Mouse (Mus musculus) midbrain, postnatal 0 days (tissue): Measurements from ENCODE around the gene Gpr63. TPM values are rescaled to one million over a fixed set of nuclear protein-coding genes. Genes with fewer than 3 reads are reported as not detected.

ENCODE experiments used
- ATAC-seq: fragments of 200-750 bp; cut with Nextera tagmentation; 2 replicates; pipeline ENCODE4 v1.8.0; 2017; ENCODE audit warnings: moderate number of reproducible peaks, mild to moderate bottlenecking, moderate TSS enrichment, moderate library complexity; ENCODE audit not compliant: low FRiP score
- DNase-seq: peaks from one replicate; pipeline ENCODE4 v3.0.0-alpha.2; 2015; ENCODE audit warnings: low spot score
- H3K27ac ChIP-seq: fragments of 300-500 bp; sonication (generic); 2 replicates; pipeline ENCODE4 v1.5.1; 2014; ENCODE audit warnings: low read depth, mild to moderate bottlenecking, low read length, mixed read lengths
- H3K27me3 ChIP-seq: fragments of 300-500 bp; sonication (generic); 2 replicates; pipeline ENCODE4 v1.6.1; 2014; ENCODE audit warnings: low read length, control low read depth, mixed read lengths; ENCODE audit not compliant: insufficient read depth
- H3K36me3 ChIP-seq: fragments of 300-500 bp; sonication (generic); 2 replicates; pipeline ENCODE4 v1.6.1; 2014; ENCODE audit warnings: low read length, control low read depth, mixed read lengths; ENCODE audit not compliant: insufficient read depth
- H3K4me1 ChIP-seq: fragments of 300-500 bp; sonication (generic); 2 replicates; pipeline ENCODE4 v1.6.1; 2014; ENCODE audit warnings: mild to moderate bottlenecking, control low read depth, antibody characterized with exemption, low read length, mixed read lengths; ENCODE audit not compliant: insufficient read depth
- H3K4me2 ChIP-seq: fragments of 300-500 bp; sonication (generic); 2 replicates; pipeline ENCODE4 v1.6.1; 2014; ENCODE audit warnings: low read depth, mild to moderate bottlenecking, low read length, mixed read lengths; ENCODE audit not compliant: poor library complexity, severe bottlenecking
- H3K4me3 ChIP-seq: fragments of 300-500 bp; sonication (generic); 2 replicates; pipeline ENCODE4 v1.5.1; 2014; ENCODE audit warnings: low read depth, mild to moderate bottlenecking, low read length, moderate library complexity
- H3K9ac ChIP-seq: fragments of 300-500 bp; sonication (generic); replicated peaks from 2 replicates; pipeline ENCODE4 v1.6.1; 2014; ENCODE audit warnings: mild to moderate bottlenecking, low read length, moderate library complexity, mixed read lengths; ENCODE audit not compliant: poor library complexity, severe bottlenecking
- H3K9me3 ChIP-seq: fragments of 300-500 bp; sonication (generic); 2 replicates; pipeline ENCODE4 v1.6.1; 2016; ENCODE audit warnings: low read length, control low read depth
- CTCF ChIP-seq: IDR thresholded peaks from 2 replicates; pipeline ENCODE4 v1.5.1; 2016; ENCODE audit warnings: antibody characterized with exemption, mild to moderate bottlenecking
- WGBS: fragments of 180-500 bp; shearing (Covaris S2); extraction: QIAGEN DNeasy Blood & Tissue Kit; methylation state at CpG from one replicate; pipeline ENCODE4 v1.1.7; 2014; 5-methylcytosine and 5-hydroxymethylcytosine counted together
- polyA plus RNA-seq: library from polyadenylated mRNA; unstranded; fragments of >200 nt; fragmentation: Nextera tagmentation; extraction: Ambion mirVana; gene quantifications from 2 replicates; pipeline ENCODE4 v1.2.1, GENCODE M21; 2015
- total RNA-seq: library from RNA; depleted of rRNA; stranded (reverse); fragments of >200 nt; gene quantifications from 2 replicates; pipeline ENCODE4 v1.2.3, GENCODE M21; 2014

Gene Gpr63
- total and polyA plus RNA-seq, 2 experiments from 2014 or later, result 1.8 to 10.4 TPM

DNA sequence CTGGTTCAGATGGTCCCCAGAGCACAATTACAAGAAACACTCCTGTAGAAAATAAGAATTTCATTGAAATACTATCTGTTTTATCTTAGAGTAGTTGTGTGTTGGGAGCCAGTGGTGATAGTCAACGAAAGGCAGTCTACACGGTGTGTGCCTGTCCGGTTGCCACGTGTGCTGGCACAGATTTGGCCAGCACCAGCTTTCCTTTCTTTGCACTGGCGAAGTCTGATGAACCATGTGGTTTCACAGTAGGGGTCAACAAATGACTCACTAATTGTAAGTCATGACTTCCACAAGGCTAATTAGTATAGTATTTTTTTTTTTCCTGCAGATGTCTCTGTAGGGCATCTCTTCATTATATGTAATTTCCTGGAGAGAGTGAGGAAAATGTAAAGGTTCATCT lies 45.6 kb downstream of the Gpr63 start:
- Histone ChIP-seq H3K9ac (no peak overlapping the region), H3K27ac (no peak overlapping the region), H3K9me3 (0 out of 2 replicates have a peak, but pooled peaks cover 6% of the 10 kb centered on the region), H3K4me1 (no peaks in the 10 kb centered on the region), H3K27me3 (no peaks in the 10 kb centered on the region), H3K4me2 (no peak overlapping the region), H3K4me3 (no peak overlapping the region), H3K36me3 (peaks cover 12% of the 10 kb centered on the region; the same call in 1 of the 2 replicates)
- 73% methylated on average over 5 of the region's 5 CpGs for WGBS
- peak; percentile 35 for DNase-seq
- no peak for TF ChIP-seq CTCF
- no peak for ATAC-seq

DNA sequence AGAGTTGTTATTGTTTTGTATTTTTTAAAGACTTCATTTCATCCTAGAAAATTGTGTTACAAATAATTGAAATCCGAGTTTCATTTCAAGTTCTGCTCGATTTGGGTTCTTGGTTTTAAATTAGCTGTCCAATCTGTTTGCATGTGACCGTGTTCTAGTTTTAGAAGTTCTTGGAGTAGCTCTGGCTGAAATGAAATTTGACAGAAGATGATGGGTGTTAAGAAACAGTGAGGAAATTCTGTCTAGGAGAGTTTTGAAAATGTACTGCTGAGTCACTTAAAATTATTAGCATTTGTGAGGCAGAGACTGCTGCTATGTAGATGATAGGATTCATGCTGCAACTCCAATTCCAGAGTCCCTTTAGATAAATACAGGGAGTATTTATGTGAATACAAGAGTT lies 46.5 kb downstream of the Gpr63 start:
- H3K4me2 ChIP-seq, result no peak overlapping the region
- WGBS, result 90% methylated on average over 3 of the region's 3 CpGs
- peaks cover 6% of the 10 kb centered on the region; the same call in 1 of the 2 replicates for H3K36me3 ChIP-seq
- H3K27ac ChIP-seq, result no peak overlapping the region
- no peak for ATAC-seq
- H3K27me3 ChIP-seq, result no peaks in the 10 kb centered on the region
- no peak for DNase-seq
- no peaks in the 10 kb centered on the region for H3K4me1 ChIP-seq
- no peak for TF ChIP-seq CTCF
- H3K9me3 ChIP-seq, result no peaks in the 10 kb centered on the region
- no peak overlapping the region for H3K9ac ChIP-seq
- no peak overlapping the region for H3K4me3 ChIP-seq

DNA sequence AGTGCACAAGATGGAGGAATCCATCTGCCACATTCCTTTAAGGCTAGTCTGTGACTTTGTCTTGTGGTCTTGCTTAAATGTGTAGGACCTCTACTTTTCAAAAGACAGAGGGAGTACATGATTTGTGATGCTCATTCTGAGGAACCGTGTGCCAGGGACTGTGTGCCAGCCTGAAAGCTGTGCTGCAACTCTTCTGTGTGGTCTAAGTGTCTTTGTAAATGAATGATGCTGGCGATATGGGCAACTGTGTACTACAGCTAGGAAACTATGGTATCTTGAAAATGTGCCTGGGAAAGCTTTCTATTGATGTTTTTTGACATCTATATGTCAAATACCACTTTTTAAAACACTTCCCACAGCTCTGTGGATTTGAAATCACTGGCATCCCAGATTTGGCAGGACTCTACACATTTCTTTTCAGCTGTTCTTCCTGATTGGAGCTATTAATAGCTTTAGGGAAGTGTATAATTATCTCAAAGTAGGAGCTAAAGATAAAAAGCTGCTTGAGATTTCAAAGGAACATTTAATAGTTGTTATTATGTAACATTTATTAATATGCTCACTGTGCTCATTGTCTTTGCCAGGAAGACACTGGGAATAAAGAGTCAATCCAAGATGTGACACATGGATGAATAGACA lies 48.9 kb downstream of the Gpr63 start:
- 94% methylated on average over 2 of the region's 2 CpGs for whole genome bisulfite sequencing
- Histone ChIP-seq H3K4me2 (no peak overlapping the region), H3K36me3 (no peaks in the 10 kb centered on the region), H3K27ac (no peak overlapping the region), H3K9me3 (no peaks in the 10 kb centered on the region), H3K27me3 (no peaks in the 10 kb centered on the region), H3K4me3 (no peak overlapping the region), H3K4me1 (no peaks in the 10 kb centered on the region), H3K9ac (no peak overlapping the region)
- DNase-seq (no peak), ATAC-seq (no peak)
- TF ChIP-seq CTCF, result no peak

DNA sequence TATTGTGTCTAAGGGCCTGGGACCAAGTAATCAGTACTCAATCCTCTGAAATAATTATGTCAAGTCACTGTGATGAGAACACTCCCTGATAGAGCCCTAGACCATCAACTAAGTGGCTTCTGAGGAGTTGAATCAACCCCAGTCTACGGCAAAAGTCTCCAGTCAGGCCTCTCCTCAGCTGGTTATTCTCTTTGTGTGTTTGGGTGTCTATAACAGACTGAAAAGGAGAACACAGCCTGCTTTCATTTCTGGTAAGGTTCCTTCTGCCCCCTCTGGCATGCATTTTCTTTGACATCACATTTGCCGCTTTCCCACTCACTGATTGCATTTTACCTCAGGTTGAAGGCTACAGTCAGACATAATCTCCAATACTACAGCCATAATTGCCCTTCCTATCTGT lies 62.0 kb downstream of the Gpr63 start:
- Histone ChIP-seq H3K27me3 (no peaks in the 10 kb centered on the region), H3K9ac (no peak overlapping the region), H3K9me3 (no peaks in the 10 kb centered on the region), H3K4me1 (no peaks in the 10 kb centered on the region), H3K27ac (no peak overlapping the region), H3K4me3 (no peak overlapping the region), H3K36me3 (no peaks in the 10 kb centered on the region), H3K4me2 (no peak overlapping the region)
- no peak for TF ChIP-seq CTCF
- 88% methylated on average over 2 of the region's 2 CpGs for WGBS
- ATAC-seq (no peak), DNase-seq (no peak)

DNA sequence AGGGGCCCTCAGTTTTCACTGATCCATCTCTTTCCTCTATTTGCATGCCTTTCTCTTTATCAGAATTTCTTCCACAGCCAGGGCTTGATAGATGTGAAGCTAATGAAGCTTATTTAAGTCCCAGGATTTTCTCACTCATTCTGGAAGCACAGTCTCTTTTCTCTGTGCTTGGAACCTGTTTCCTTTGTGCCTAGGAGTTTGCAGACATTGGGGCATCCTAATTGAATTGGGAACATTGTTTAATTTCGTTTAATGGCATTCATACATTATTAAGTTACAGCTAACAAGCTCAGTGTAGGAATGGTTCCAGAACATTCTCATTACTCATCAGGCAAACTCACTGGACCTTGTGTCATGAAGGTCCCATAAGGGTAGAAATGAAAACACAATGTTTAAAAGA lies 62.5 kb downstream of the Gpr63 start:
- no peaks in the 10 kb centered on the region for H3K9me3 ChIP-seq
- H3K9ac ChIP-seq, result no peak overlapping the region
- WGBS, result 58% methylated on average over 1 of the region's 1 CpGs
- H3K36me3 ChIP-seq, result no peaks in the 10 kb centered on the region
- no peak overlapping the region for H3K4me3 ChIP-seq
- no peaks in the 10 kb centered on the region for H3K4me1 ChIP-seq
- TF ChIP-seq CTCF, result no peak
- H3K4me2 ChIP-seq, result no peak overlapping the region
- no peaks in the 10 kb centered on the region for H3K27me3 ChIP-seq
- H3K27ac ChIP-seq, result no peak overlapping the region
- no peak for DNase-seq
- no peak for ATAC-seq

DNA sequence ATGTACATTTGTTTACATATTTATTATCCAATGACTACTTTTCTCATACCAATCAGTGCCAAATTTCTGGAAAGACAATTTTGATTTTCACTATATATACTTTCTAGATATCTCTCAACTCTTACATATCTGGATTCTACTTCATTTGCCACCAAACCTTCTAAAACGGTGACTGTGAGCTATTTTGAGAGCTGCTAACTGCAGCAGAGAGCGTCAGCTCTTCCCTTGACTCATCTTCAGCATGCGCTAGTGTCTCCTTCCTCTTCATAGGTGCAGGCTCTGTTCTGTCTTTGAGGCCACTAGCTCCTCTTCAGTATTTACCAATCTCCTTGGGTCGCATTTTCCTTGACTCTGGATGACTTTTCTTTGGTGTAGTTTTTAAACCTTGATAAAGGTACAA lies 63.7 kb downstream of the Gpr63 start:
- H3K36me3 ChIP-seq, result no peaks in the 10 kb centered on the region
- no peaks in the 10 kb centered on the region for H3K4me1 ChIP-seq
- 83% methylated on average over 4 of the region's 4 CpGs for WGBS
- H3K9me3 ChIP-seq, result no peaks in the 10 kb centered on the region
- DNase-seq (no peak), ATAC-seq (no peak)
- no peak overlapping the region for H3K27ac ChIP-seq
- H3K9ac ChIP-seq, result no peak overlapping the region
- H3K4me2 ChIP-seq, result no peak overlapping the region
- TF ChIP-seq CTCF, result no peak
- no peaks in the 10 kb centered on the region for H3K27me3 ChIP-seq
- H3K4me3 ChIP-seq, result no peak overlapping the region
